Mouse (Mus musculus) ovary, adult 2 months (tissue): ENCODE data around the gene Cd200r2. TPM values are rescaled to one million over a fixed set of nuclear protein-coding genes. Genes with fewer than 3 reads are reported as not detected.

Experiments
- polyA plus RNA-seq: library from polyadenylated mRNA; depleted of rRNA; stranded (reverse); fragments of >200 nt; gene quantifications from 2 replicates; pipeline ENCODE4 v1.2.3, GENCODE M21; 2012; rRNA removed

Gene Cd200r2
- not detected in 2 replicates for polyA plus RNA-seq

DNA sequence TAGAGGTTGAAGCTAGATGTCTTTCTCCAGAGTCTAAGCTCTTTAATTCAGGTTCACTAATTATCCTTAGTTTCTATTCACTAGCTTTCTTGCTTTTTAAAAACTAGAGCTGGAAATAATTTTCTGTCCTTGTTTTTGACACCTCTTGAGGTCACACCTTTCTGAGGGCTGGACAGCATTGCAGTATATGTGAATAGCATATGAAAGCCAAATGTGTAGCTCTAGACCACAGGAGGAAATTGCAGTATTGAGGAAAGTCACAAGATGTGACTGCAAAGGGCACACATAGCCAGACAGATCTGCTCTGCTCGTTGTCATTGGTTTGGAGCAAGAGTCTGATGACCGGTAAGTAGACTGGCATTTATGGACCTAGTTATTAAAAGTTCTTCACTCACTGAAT is at the start of gene Cd200r2:
Gene Cd200r2, plus strand, starts transcription at position 301 of the 400 bp plus-strand sequence.

DNA sequence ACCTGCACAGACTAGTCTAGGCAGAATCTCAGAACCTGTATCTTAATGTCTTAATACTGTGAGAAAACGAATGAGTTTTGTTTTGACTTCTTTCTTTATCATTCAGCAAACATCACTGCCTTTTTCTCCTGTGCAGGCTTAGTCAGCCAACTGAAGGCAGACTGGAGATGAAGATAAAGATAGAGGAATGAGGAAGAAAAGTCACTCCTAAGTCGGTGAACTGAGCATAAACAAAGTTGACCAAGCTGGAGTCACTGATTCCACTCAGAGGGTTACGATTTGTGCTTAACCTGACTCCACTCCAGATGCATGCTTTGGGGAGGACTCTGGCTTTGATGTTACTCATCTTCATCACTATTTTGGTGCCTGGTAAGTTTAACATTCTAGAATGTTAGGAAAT is 76.6 kb downstream of the Cd200r2 start, which contains the start of gene Cd200r3:
Gene Cd200r3, plus strand, starts transcription at position 211 of the 400 bp plus-strand sequence.

Other genes with a start within 250 kb of the Cd200r2 start
- 6.2 and 9.4 TPM in 2 replicates for gene Nepro, start 142.8 kb upstream of the Cd200r2 start, polyA plus RNA-seq
- gene Gtpbp8, start 120.7 kb upstream of the Cd200r2 start, polyA plus RNA-seq: 4.5 and 6.1 TPM in 2 replicates
- 0.57 and 0.89 TPM in 2 replicates for gene Cd200r1, start 101.4 kb upstream of the Cd200r2 start, polyA plus RNA-seq
- gene Cd200r4, start 55.4 kb upstream of the Cd200r2 start, polyA plus RNA-seq: 0.45 and 0.69 TPM in 2 replicates
- not detected in 2 replicates for gene Cd200r3, start 76.6 kb downstream of the Cd200r2 start, polyA plus RNA-seq
- 39.7 and 48.0 TPM in 2 replicates for gene Ccdc80, start 226.3 kb downstream of the Cd200r2 start, polyA plus RNA-seq